Mouse (Mus musculus) limb, embryonic 15.5 days (tissue): ENCODE data around the gene Srcin1. TPM values are rescaled to one million over a fixed set of nuclear protein-coding genes. Genes with fewer than 3 reads are reported as not detected.
A peak's percentile ranks its signal among the peaks of the same experiment; 100 is the strongest.

Experiments used
- ATAC-seq: fragments of 200-750 bp; cut with Nextera tagmentation; 2 replicates; pipeline ENCODE4 v1.8.0; 2017; ENCODE audit warnings: low read depth, moderate TSS enrichment; ENCODE audit not compliant: insufficient number of reproducible peaks, low FRiP score, low TSS enrichment
- H3K27ac ChIP-seq: fragments of 300-500 bp; sonication (generic); 2 replicates; pipeline ENCODE4 v1.5.1; 2015; ENCODE audit warnings: moderate library complexity, mild to moderate bottlenecking, inconsistent platforms
- H3K27me3 ChIP-seq: fragments of 300-500 bp; sonication (generic); 2 replicates; pipeline ENCODE4 v1.6.1; 2015; ENCODE audit warnings: inconsistent platforms
- H3K36me3 ChIP-seq: fragments of 300-500 bp; sonication (generic); 2 replicates; pipeline ENCODE4 v1.6.1; 2015; ENCODE audit warnings: inconsistent platforms
- H3K4me1 ChIP-seq: fragments of 300-500 bp; sonication (generic); 2 replicates; pipeline ENCODE4 v1.6.1; 2015; ENCODE audit warnings: inconsistent platforms
- H3K4me2 ChIP-seq: fragments of 300-500 bp; sonication (generic); 2 replicates; pipeline ENCODE4 v1.6.1; 2015; ENCODE audit warnings: mild to moderate bottlenecking, inconsistent platforms
- H3K4me3 ChIP-seq: fragments of 300-500 bp; sonication (generic); 2 replicates; pipeline ENCODE4 v1.5.1; 2015; ENCODE audit warnings: mild to moderate bottlenecking, inconsistent platforms
- H3K9ac ChIP-seq: fragments of 300-500 bp; sonication (generic); 2 replicates; pipeline ENCODE4 v1.6.1; 2015; ENCODE audit warnings: inconsistent platforms
- H3K9me3 ChIP-seq: fragments of 300-500 bp; sonication (generic); 2 replicates; pipeline ENCODE4 v1.6.1; 2016; ENCODE audit warnings: inconsistent platforms
- WGBS: fragments of 180-500 bp; shearing (Covaris S2); methylation state at CpG from one replicate; pipeline ENCODE4 v1.1.7; 2015; 5-methylcytosine and 5-hydroxymethylcytosine counted together
- polyA plus RNA-seq: library from polyadenylated mRNA; unstranded; fragments of >200 nt; fragmentation: Nextera tagmentation; extraction: Ambion mirVana; gene quantifications from 2 replicates; pipeline ENCODE4 v1.2.1, GENCODE M21; 2015

The Srcin1 gene
- polyA plus RNA-seq: 0.89 and 0.92 TPM in 2 replicates

GRCm38 (mm10) chr11:97576136-97576906 lies at the start of gene Srcin1:
Gene Srcin1, minus strand, starts transcription at chr11:97576186.
- Histone ChIP-seq H3K27me3 (peaks cover 56% of the 10 kb centered on the region), H3K4me1 (peaks cover 66% of the 10 kb centered on the region), H3K4me2 (peak within 1 kb of the TSS; percentile 99), H3K4me3 (peak within 1 kb of the TSS; percentile 61), H3K9me3 (no peaks in the 10 kb centered on the region), H3K36me3 (no peaks in the 10 kb centered on the region), H3K9ac (peak within 1 kb of the TSS; percentile 47), H3K27ac (peak within 1 kb of the TSS; percentile 22; the same call in 1 of the 2 replicates)
- ATAC-seq: no peak
- 26% methylated on average over 9 of the region's 9 CpGs for WGBS

- Histone ChIP-seq H3K4me1 (peaks cover 34% of the 10 kb centered on the region), H3K27me3 (peaks cover 78% of the 10 kb centered on the region), H3K36me3 (no peaks in the 10 kb centered on the region), H3K9me3 (no peaks in the 10 kb centered on the region), H3K4me2 (no peak overlapping the region), H3K27ac (no peak overlapping the region), H3K9ac (no peak overlapping the region), H3K4me3 (no peak overlapping the region)
- ATAC-seq: no peak
- WGBS: 69% methylated on average over 5 of the region's 5 CpGs
These were observed 49.6 kb upstream of the Srcin1 start for GRCm38 (mm10) chr11:97625551-97625950.

GRCm38 (mm10) chr11:97623166-97623565 lies 47.2 kb upstream of the Srcin1 start:
- 56% methylated on average over 9 of the region's 9 CpGs for WGBS
- peaks cover 60% of the 10 kb centered on the region for H3K27me3 ChIP-seq

GRCm38 (mm10) chr11:97622440-97622839 lies 46.5 kb upstream of the Srcin1 start:
- no peak for ATAC-seq
- peaks cover 60% of the 10 kb centered on the region for H3K27me3 ChIP-seq
- H3K9me3 ChIP-seq: no peaks in the 10 kb centered on the region
- no peak overlapping the region for H3K4me2 ChIP-seq
- no peaks in the 10 kb centered on the region for H3K36me3 ChIP-seq
- H3K4me1 ChIP-seq: peaks cover 8% of the 10 kb centered on the region; the same call in 1 of the 2 replicates
- H3K9ac ChIP-seq: no peak overlapping the region
- 1% methylated on average over 6 of the region's 6 CpGs for WGBS
- no peak overlapping the region for H3K27ac ChIP-seq
- H3K4me3 ChIP-seq: no peak overlapping the region

More at GRCm38 (mm10) chr11:97623166-97623565, 47.2 kb upstream of the Srcin1 start:
- Histone ChIP-seq H3K4me2 (no peak overlapping the region), H3K4me3 (no peak overlapping the region), H3K9ac (no peak overlapping the region), H3K9me3 (no peaks in the 10 kb centered on the region), H3K4me1 (peaks cover 14% of the 10 kb centered on the region), H3K27ac (no peak overlapping the region), H3K36me3 (no peaks in the 10 kb centered on the region)
- ATAC-seq: no peak

- Histone ChIP-seq H3K9ac (no peak overlapping the region), H3K4me1 (no peaks in the 10 kb centered on the region), H3K4me2 (no peak overlapping the region), H3K27me3 (peaks cover 48% of the 10 kb centered on the region), H3K27ac (no peak overlapping the region), H3K36me3 (no peaks in the 10 kb centered on the region), H3K4me3 (no peak overlapping the region), H3K9me3 (no peaks in the 10 kb centered on the region)
- no peak for ATAC-seq
- 49% methylated on average over 5 of the region's 5 CpGs for WGBS
These were observed 43.4 kb upstream of the Srcin1 start for GRCm38 (mm10) chr11:97619391-97619795.

GRCm38 (mm10) chr11:97618368-97618767 lies 42.4 kb upstream of the Srcin1 start:
- ATAC-seq: no peak
- no peak overlapping the region for H3K4me3 ChIP-seq
- no peak overlapping the region for H3K27ac ChIP-seq
- no peaks in the 10 kb centered on the region for H3K4me1 ChIP-seq
- WGBS: 45% methylated on average over 11 of the region's 11 CpGs
- H3K4me2 ChIP-seq: no peak overlapping the region
- no peak overlapping the region for H3K9ac ChIP-seq
- H3K36me3 ChIP-seq: no peaks in the 10 kb centered on the region
- H3K9me3 ChIP-seq: no peaks in the 10 kb centered on the region
- peaks cover 38% of the 10 kb centered on the region for H3K27me3 ChIP-seq

GRCm38 (mm10) chr11:97615276-97615675 lies 39.3 kb upstream of the Srcin1 start:
- Histone ChIP-seq H3K4me3 (no peak overlapping the region), H3K4me1 (no peaks in the 10 kb centered on the region), H3K36me3 (no peaks in the 10 kb centered on the region), H3K27ac (no peak overlapping the region), H3K9me3 (no peaks in the 10 kb centered on the region), H3K4me2 (no peak overlapping the region), H3K27me3 (peaks cover 37% of the 10 kb centered on the region), H3K9ac (no peak overlapping the region)
- no peak for ATAC-seq
- 70% methylated on average over 4 of the region's 4 CpGs for WGBS

- no peaks in the 10 kb centered on the region for H3K9me3 ChIP-seq
- WGBS: 55% methylated on average over 8 of the region's 8 CpGs
- H3K4me2 ChIP-seq: no peak overlapping the region
- H3K4me1 ChIP-seq: no peaks in the 10 kb centered on the region
- no peak for ATAC-seq
- H3K36me3 ChIP-seq: no peaks in the 10 kb centered on the region
- H3K9ac ChIP-seq: no peak overlapping the region
- no peak overlapping the region for H3K27ac ChIP-seq
- H3K27me3 ChIP-seq: peaks cover 14% of the 10 kb centered on the region; the same call in 1 of the 2 replicates
- no peak overlapping the region for H3K4me3 ChIP-seq
These were observed 35.1 kb upstream of the Srcin1 start for GRCm38 (mm10) chr11:97611076-97611475.

- H3K9ac ChIP-seq: no peak overlapping the region
- H3K27me3 ChIP-seq: peaks cover 9% of the 10 kb centered on the region; the same call in 1 of the 2 replicates
- 85% methylated on average over 13 of the region's 13 CpGs for WGBS
- no peaks in the 10 kb centered on the region for H3K36me3 ChIP-seq
- no peak for ATAC-seq
- no peaks in the 10 kb centered on the region for H3K4me1 ChIP-seq
- no peak overlapping the region for H3K4me2 ChIP-seq
- H3K9me3 ChIP-seq: no peaks in the 10 kb centered on the region
- H3K4me3 ChIP-seq: no peak overlapping the region
- H3K27ac ChIP-seq: no peak overlapping the region
These were observed 33.8 kb upstream of the Srcin1 start for GRCm38 (mm10) chr11:97609743-97610142.

GRCm38 (mm10) chr11:97608933-97609332 lies 32.9 kb upstream of the Srcin1 start:
- H3K36me3 ChIP-seq: no peaks in the 10 kb centered on the region
- 59% methylated on average over 4 of the region's 4 CpGs for WGBS

GRCm38 (mm10) chr11:97607056-97607725 lies 31.2 kb upstream of the Srcin1 start:
- no peaks in the 10 kb centered on the region for H3K9me3 ChIP-seq
- H3K4me2 ChIP-seq: no peak overlapping the region
- no peaks in the 10 kb centered on the region for H3K36me3 ChIP-seq
- H3K27me3 ChIP-seq: peaks cover 9% of the 10 kb centered on the region; the same call in 1 of the 2 replicates
- H3K4me1 ChIP-seq: 0 out of 2 replicates have a peak, but pooled peaks cover 2% of the 10 kb centered on the region
- 92% methylated on average over 8 of the region's 8 CpGs for WGBS
- H3K9ac ChIP-seq: no peak overlapping the region
- no peak for ATAC-seq
- no peak overlapping the region for H3K27ac ChIP-seq
- no peak overlapping the region for H3K4me3 ChIP-seq

More at GRCm38 (mm10) chr11:97608933-97609332, 32.9 kb upstream of the Srcin1 start:
- no peak overlapping the region for H3K9ac ChIP-seq
- H3K4me2 ChIP-seq: no peak overlapping the region
- H3K27me3 ChIP-seq: peaks cover 9% of the 10 kb centered on the region; the same call in 1 of the 2 replicates
- no peaks in the 10 kb centered on the region for H3K4me1 ChIP-seq
- H3K27ac ChIP-seq: no peak overlapping the region
- ATAC-seq: no peak
- no peaks in the 10 kb centered on the region for H3K9me3 ChIP-seq
- H3K4me3 ChIP-seq: no peak overlapping the region

GRCm38 (mm10) chr11:97603891-97604290 lies 27.9 kb upstream of the Srcin1 start:
- Histone ChIP-seq H3K9me3 (no peaks in the 10 kb centered on the region), H3K27me3 (no peaks in the 10 kb centered on the region; the same call in 1 of the 2 replicates), H3K27ac (no peak overlapping the region), H3K4me2 (no peak overlapping the region), H3K9ac (no peak overlapping the region), H3K4me1 (0 out of 2 replicates have a peak, but pooled peaks cover 2% of the 10 kb centered on the region), H3K36me3 (no peaks in the 10 kb centered on the region), H3K4me3 (no peak overlapping the region)
- WGBS: 53% methylated on average over 10 of the region's 10 CpGs
- no peak for ATAC-seq
